Mouse (Mus musculus): ENCODE measurements around the gene Plvap. TPM values are rescaled to one million over a fixed set of nuclear protein-coding genes. Genes with fewer than 3 reads are reported as not detected.

Gene Plvap
- polyA plus RNA-seq, 1 experiment from 2014 or later: 48.7 TPM

- Histone ChIP-seq H3K4me1 (peaks cover 29% of the 10 kb centered on the region), H3K36me3 (peaks cover 29% of the 10 kb centered on the region), H3K9me3 (no peaks in the 10 kb centered on the region), H3K27ac (peak within 1 kb of the TSS; percentile 50), H3K4me2 (replicated peaks) (peak within 1 kb of the TSS; percentile 76), H3K9ac (peak within 1 kb of the TSS; percentile 84), H3K4me3 (peak within 1 kb of the TSS; percentile 84), H3K27me3 (replicated peaks) (no peaks in the 10 kb centered on the region)
- peak; percentile 85 for ATAC-seq (ENCODE audit: low FRiP score, low read depth)
- WGBS: under 1% methylated on average over 48 of the region's 52 CpGs
These were observed 42.6 kb downstream of the Plvap start, which contains the start of gene Dda1 for GRCm38 (mm10) chr8:71468916-71469315. Gene Dda1, plus strand, starts transcription at chr8:71469199.

- Histone ChIP-seq H3K9ac (no peak overlapping the region), H3K4me1 (peaks cover 32% of the 10 kb centered on the region), H3K36me3 (peaks cover 20% of the 10 kb centered on the region), H3K27ac (no peak overlapping the region), H3K9me3 (no peaks in the 10 kb centered on the region), H3K4me3 (no peak overlapping the region), H3K27me3 (replicated peaks) (no peaks in the 10 kb centered on the region), H3K4me2 (replicated peaks) (no peak overlapping the region)
- ATAC-seq (ENCODE audit: low FRiP score, low read depth): no peak
- WGBS: 97% methylated on average over 1 of the region's 1 CpGs
These were observed 43.6 kb downstream of the Plvap start for GRCm38 (mm10) chr8:71468001-71468400.

GRCm38 (mm10) chr8:71467201-71467600 lies 44.4 kb downstream of the Plvap start:
- no peak overlapping the region for H3K4me3 ChIP-seq
- H3K4me1 ChIP-seq: peaks cover 39% of the 10 kb centered on the region
- no peak overlapping the region for H3K9ac ChIP-seq
- H3K36me3 ChIP-seq: peaks cover 12% of the 10 kb centered on the region
- 95% methylated on average over 2 of the region's 2 CpGs for WGBS
- no peaks in the 10 kb centered on the region for H3K27me3 ChIP-seq (replicated peaks)
- H3K9me3 ChIP-seq: no peaks in the 10 kb centered on the region
- no peak overlapping the region for H3K4me2 ChIP-seq (replicated peaks)
- H3K27ac ChIP-seq: no peak overlapping the region
- no peak for ATAC-seq (ENCODE audit: low FRiP score, low read depth)

GRCm38 (mm10) chr8:71466198-71466597 lies 45.4 kb downstream of the Plvap start:
- Histone ChIP-seq H3K27me3 (replicated peaks) (no peaks in the 10 kb centered on the region), H3K9me3 (no peaks in the 10 kb centered on the region), H3K4me1 (peaks cover 48% of the 10 kb centered on the region), H3K4me3 (no peak overlapping the region), H3K4me2 (replicated peaks) (no peak overlapping the region), H3K36me3 (peaks cover 7% of the 10 kb centered on the region), H3K9ac (no peak overlapping the region), H3K27ac (no peak overlapping the region)
- WGBS: 94% methylated on average over 5 of the region's 5 CpGs
- no peak for ATAC-seq (ENCODE audit: low FRiP score, low read depth)

- Histone ChIP-seq H3K4me3 (peak overlapping the region; percentile 57), H3K9ac (peak overlapping the region; percentile 78; the same call in 1 of the 2 replicates), H3K4me1 (peaks cover 46% of the 10 kb centered on the region), H3K27me3 (replicated peaks) (no peaks in the 10 kb centered on the region), H3K4me2 (replicated peaks) (peak overlapping the region; percentile 92), H3K36me3 (peaks cover 10% of the 10 kb centered on the region), H3K27ac (no peak overlapping the region), H3K9me3 (no peaks in the 10 kb centered on the region)
- no peak for ATAC-seq (ENCODE audit: low FRiP score, low read depth)
- 86% methylated on average over 8 of the region's 8 CpGs for WGBS
These were observed 45.8 kb downstream of the Plvap start for GRCm38 (mm10) chr8:71465733-71466132.

GRCm38 (mm10) chr8:71464513-71465500 lies 46.7 kb downstream of the Plvap start, which contains the start of gene Mrpl34:
Gene Mrpl34, plus strand, starts transcription at chr8:71464959.
- Histone ChIP-seq H3K4me1 (peaks cover 37% of the 10 kb centered on the region), H3K27me3 (replicated peaks) (no peaks in the 10 kb centered on the region), H3K4me3 (peak within 1 kb of the TSS; percentile 87), H3K9ac (peak within 1 kb of the TSS; percentile 85), H3K27ac (peak within 1 kb of the TSS; percentile 53), H3K36me3 (peaks cover 15% of the 10 kb centered on the region), H3K9me3 (no peaks in the 10 kb centered on the region), H3K4me2 (replicated peaks) (peak within 1 kb of the TSS; percentile 92)
- WGBS: under 1% methylated on average over 59 of the region's 59 CpGs
- ATAC-seq (ENCODE audit: low FRiP score, low read depth): peak; percentile 74

GRCm38 (mm10) chr8:71463188-71464033 lies 48.1 kb downstream of the Plvap start, which contains the start of gene Abhd8:
Gene Abhd8, minus strand, starts transcription at chr8:71463655.
- peak; percentile 81 for ATAC-seq (ENCODE audit: low FRiP score, low read depth)
- under 1% methylated on average over 55 of the region's 55 CpGs for WGBS
- peaks cover 35% of the 10 kb centered on the region for H3K4me1 ChIP-seq

GRCm38 (mm10) chr8:71462786-71463185 lies 48.8 kb downstream of the Plvap start:
- Histone ChIP-seq H3K9me3 (no peaks in the 10 kb centered on the region), H3K36me3 (peaks cover 34% of the 10 kb centered on the region), H3K4me3 (peak overlapping the region; percentile 87), H3K9ac (peak overlapping the region; percentile 85), H3K27me3 (replicated peaks) (no peaks in the 10 kb centered on the region), H3K27ac (0 out of 2 replicates have a peak overlapping the region, but pooled peaks have one; percentile 44), H3K4me2 (replicated peaks) (peak overlapping the region; percentile 92), H3K4me1 (peaks cover 35% of the 10 kb centered on the region)
- WGBS: 4% methylated on average over 16 of the region's 16 CpGs
- peak; percentile 8; the same call in 1 of the 2 replicates for ATAC-seq (ENCODE audit: low FRiP score, low read depth)

More at GRCm38 (mm10) chr8:71463188-71464033, 48.1 kb downstream of the Plvap start, which contains the start of gene Abhd8:
- Histone ChIP-seq H3K9ac (peak within 1 kb of the TSS; percentile 85), H3K9me3 (no peaks in the 10 kb centered on the region), H3K27me3 (replicated peaks) (no peaks in the 10 kb centered on the region), H3K4me3 (peak within 1 kb of the TSS; percentile 87), H3K4me2 (replicated peaks) (peak within 1 kb of the TSS; percentile 92), H3K27ac (peak within 1 kb of the TSS; percentile 53), H3K36me3 (peaks cover 27% of the 10 kb centered on the region)

GRCm38 (mm10) chr8:71462191-71462590 lies 49.4 kb downstream of the Plvap start:
- no peak for ATAC-seq (ENCODE audit: low FRiP score, low read depth)
- peak overlapping the region; percentile 87; the same call in 1 of the 2 replicates for H3K4me3 ChIP-seq
- peak overlapping the region; percentile 85; the same call in 1 of the 2 replicates for H3K9ac ChIP-seq
- H3K27ac ChIP-seq: no peak overlapping the region
- H3K27me3 ChIP-seq (replicated peaks): no peaks in the 10 kb centered on the region
- whole genome bisulfite sequencing: 78% methylated on average over 4 of the region's 4 CpGs
- H3K4me1 ChIP-seq: peaks cover 35% of the 10 kb centered on the region
- H3K9me3 ChIP-seq: no peaks in the 10 kb centered on the region
- peaks cover 40% of the 10 kb centered on the region for H3K36me3 ChIP-seq
- peak overlapping the region; percentile 92 for H3K4me2 ChIP-seq (replicated peaks)

- no peak for ATAC-seq (ENCODE audit: low FRiP score, low read depth)
- Histone ChIP-seq H3K4me1 (peaks cover 35% of the 10 kb centered on the region), H3K27ac (no peak overlapping the region), H3K9me3 (no peaks in the 10 kb centered on the region), H3K4me2 (replicated peaks) (peak overlapping the region; percentile 92; the same call in 1 of the 2 replicates), H3K27me3 (replicated peaks) (no peaks in the 10 kb centered on the region), H3K36me3 (peaks cover 46% of the 10 kb centered on the region), H3K9ac (no peak overlapping the region), H3K4me3 (no peak overlapping the region)
- 81% methylated on average over 47 of the region's 47 CpGs for WGBS
These were observed 50.3 kb downstream of the Plvap start for GRCm38 (mm10) chr8:71461152-71461840.

- WGBS: 90% methylated on average over 6 of the region's 6 CpGs
- peaks cover 33% of the 10 kb centered on the region for H3K4me1 ChIP-seq
- peaks cover 46% of the 10 kb centered on the region for H3K36me3 ChIP-seq
- H3K9ac ChIP-seq: no peak overlapping the region
- H3K27me3 ChIP-seq (replicated peaks): no peaks in the 10 kb centered on the region
- H3K9me3 ChIP-seq: no peaks in the 10 kb centered on the region
- H3K27ac ChIP-seq: no peak overlapping the region
- no peak overlapping the region; the same call in 1 of the 2 replicates for H3K4me2 ChIP-seq (replicated peaks)
- ATAC-seq (ENCODE audit: low FRiP score, low read depth): no peak
- no peak overlapping the region for H3K4me3 ChIP-seq
These were observed 50.8 kb downstream of the Plvap start for GRCm38 (mm10) chr8:71460716-71461115.
